Mouse (Mus musculus) stomach, embryonic 14.5 days (tissue): ENCODE data around the gene Tspan32. TPM values are rescaled to one million over a fixed set of nuclear protein-coding genes. Genes with fewer than 3 reads are reported as not detected.

ENCODE experiments used
- ATAC-seq: fragments of 200-750 bp; cut with Nextera tagmentation; 2 replicates; pipeline ENCODE4 v1.8.0; 2017; ENCODE audit warnings: low read depth, moderate TSS enrichment; ENCODE audit not compliant: insufficient number of reproducible peaks, insufficient read depth, low FRiP score
- H3K27ac ChIP-seq: fragments of 300-500 bp; sonication (generic); 2 replicates; pipeline ENCODE4 v1.5.1; 2014; ENCODE audit warnings: mild to moderate bottlenecking, low read length, moderate library complexity, mixed read lengths
- H3K27me3 ChIP-seq: fragments of 300-500 bp; sonication (generic); 2 replicates; pipeline ENCODE4 v1.6.1; 2014; ENCODE audit warnings: low read length, control low read depth, mixed read lengths; ENCODE audit not compliant: control insufficient read depth, insufficient read depth
- H3K36me3 ChIP-seq: fragments of 300-500 bp; sonication (generic); 2 replicates; pipeline ENCODE4 v1.6.1; 2014; ENCODE audit warnings: mild to moderate bottlenecking, control low read depth, low read length, moderate library complexity, mixed read lengths; ENCODE audit not compliant: control insufficient read depth, insufficient read depth
- H3K4me1 ChIP-seq: fragments of 300-500 bp; sonication (generic); 2 replicates; pipeline ENCODE4 v1.6.1; 2014; ENCODE audit warnings: low read length, control low read depth, mixed read lengths; ENCODE audit not compliant: control insufficient read depth, insufficient read depth
- H3K4me2 ChIP-seq: fragments of 300-500 bp; sonication (generic); replicated peaks from 2 replicates; pipeline ENCODE4 v1.6.1; 2014; ENCODE audit warnings: low read depth, low read length, control low read depth
- H3K4me3 ChIP-seq: fragments of 300-500 bp; sonication (generic); 2 replicates; pipeline ENCODE4 v1.5.1; 2014; ENCODE audit warnings: low read depth, low read length, control low read depth
- H3K9ac ChIP-seq: fragments of 300-500 bp; sonication (generic); replicated peaks from 2 replicates; pipeline ENCODE4 v1.6.1; 2014; ENCODE audit warnings: low read depth, mild to moderate bottlenecking, control low read depth, low read length, moderate library complexity, mixed read lengths
- H3K9me3 ChIP-seq: fragments of 300-500 bp; sonication (generic); 2 replicates; pipeline ENCODE4 v1.6.1; 2016; ENCODE audit warnings: low read depth, low read length, control low read depth; ENCODE audit not compliant: control insufficient read depth
- WGBS: fragments of 180-500 bp; shearing (Covaris S2); extraction: QIAGEN DNeasy Blood & Tissue Kit; methylation state at CpG from one replicate; pipeline ENCODE4 v1.1.7; 2014; 5-methylcytosine and 5-hydroxymethylcytosine counted together
- polyA plus RNA-seq: library from polyadenylated mRNA; unstranded; fragments of >200 nt; fragmentation: Nextera tagmentation; extraction: Ambion mirVana; gene quantifications from 2 replicates; pipeline ENCODE4 v1.2.1, GENCODE M21; 2014

The Tspan32 gene
- polyA plus RNA-seq, 1 experiment from 2014 or later: 1.6 TPM

DNA sequence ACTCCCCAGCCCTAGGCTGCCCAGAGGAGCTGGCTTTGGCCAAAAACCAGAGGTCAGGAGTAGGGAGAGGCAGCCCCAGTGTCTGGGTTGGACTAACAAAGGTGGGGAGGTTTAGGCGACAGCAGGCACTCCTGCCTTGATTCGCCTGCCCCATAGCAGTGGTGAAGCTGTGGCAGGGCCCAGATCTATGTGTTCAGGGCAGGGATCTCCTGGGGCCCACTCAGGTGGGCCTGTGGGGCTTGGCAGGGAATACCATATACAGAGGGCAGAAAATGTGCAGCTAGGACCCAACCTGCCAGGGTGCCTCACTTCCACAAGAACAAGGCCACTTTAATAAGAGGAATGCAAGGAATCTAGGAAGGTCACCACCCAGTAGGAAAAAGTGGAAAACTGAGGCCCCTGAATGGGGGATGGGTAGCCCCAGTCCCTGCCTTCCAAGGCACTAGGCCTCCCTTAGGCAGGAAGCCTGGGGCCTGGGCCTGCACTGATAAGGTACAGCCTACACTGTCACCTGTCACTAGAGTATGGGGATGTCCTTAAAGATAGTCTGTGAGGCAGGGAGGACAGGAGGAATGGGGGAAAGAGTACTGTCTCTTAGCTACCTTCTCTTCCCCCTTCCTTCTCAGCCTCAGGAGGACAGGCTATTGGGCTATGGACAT is 1.4 kb downstream of the Tspan32 start:
- ATAC-seq: peak; percentile 56; the same call in 1 of the 2 replicates
- Histone ChIP-seq H3K9ac (no peak overlapping the region), H3K27me3 (no peaks in the 10 kb centered on the region), H3K9me3 (no peaks in the 10 kb centered on the region), H3K36me3 (no peaks in the 10 kb centered on the region), H3K4me3 (no peak overlapping the region), H3K4me2 (no peak overlapping the region), H3K27ac (no peak overlapping the region), H3K4me1 (peaks cover 27% of the 10 kb centered on the region)
- WGBS: 71% methylated on average over 2 of the region's 2 CpGs

- 84% methylated on average over 8 of the region's 8 CpGs for WGBS
- Histone ChIP-seq H3K36me3 (no peaks in the 10 kb centered on the region), H3K27me3 (no peaks in the 10 kb centered on the region), H3K9me3 (no peaks in the 10 kb centered on the region), H3K4me3 (no peak overlapping the region), H3K27ac (no peak overlapping the region), H3K9ac (no peak overlapping the region), H3K4me1 (peaks cover 33% of the 10 kb centered on the region), H3K4me2 (no peak overlapping the region)
- no peak for ATAC-seq
These were observed 2.1 kb downstream of the Tspan32 start for GRCm38 (mm10) chr7:143006756-143007598.

GRCm38 (mm10) chr7:143007599-143008369 is 2.9 kb downstream of the Tspan32 start:
- ATAC-seq: peak; percentile 72
- Histone ChIP-seq H3K9ac (no peak overlapping the region; the same call in 1 of the 2 replicates), H3K4me1 (peaks cover 40% of the 10 kb centered on the region), H3K4me3 (no peak overlapping the region), H3K9me3 (no peaks in the 10 kb centered on the region), H3K27me3 (no peaks in the 10 kb centered on the region), H3K4me2 (peak overlapping the region; percentile 16; the same call in 1 of the 2 replicates), H3K27ac (peak overlapping the region; percentile 96), H3K36me3 (no peaks in the 10 kb centered on the region)
- 39% methylated on average over 17 of the region's 17 CpGs for whole genome bisulfite sequencing

DNA sequence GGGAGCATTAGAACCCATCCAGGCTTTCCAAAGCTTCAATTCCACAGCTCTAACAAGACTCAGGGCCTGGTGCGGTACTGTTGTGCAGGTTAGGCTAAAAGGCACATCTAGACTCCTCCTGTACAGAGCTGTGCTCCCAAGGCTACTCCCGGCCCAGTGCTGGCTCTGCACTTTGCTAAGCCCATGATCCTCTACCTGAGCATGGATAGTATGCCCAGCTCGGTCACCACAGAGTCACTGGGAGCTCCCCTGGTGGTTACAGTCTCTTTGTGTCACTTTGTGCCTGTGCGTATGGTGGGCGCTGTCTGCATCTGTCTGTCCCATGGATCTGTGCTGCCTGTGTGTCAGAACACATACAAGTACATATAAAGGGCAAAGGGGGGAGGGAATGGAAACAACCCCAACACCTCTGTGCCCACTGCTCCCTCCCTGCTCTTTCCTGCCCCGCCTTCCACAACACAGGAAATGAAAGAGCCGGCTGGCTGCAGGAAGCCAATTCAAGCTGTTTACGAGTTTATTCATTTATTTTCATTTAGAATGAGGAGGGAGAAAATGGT is 3.6 kb downstream of the Tspan32 start:
- ATAC-seq: peak; percentile 24
- peak overlapping the region; percentile 96 for H3K27ac ChIP-seq
- no peak overlapping the region; the same call in 1 of the 2 replicates for H3K9ac ChIP-seq
- WGBS: 46% methylated on average over 8 of the region's 8 CpGs
- no peaks in the 10 kb centered on the region for H3K36me3 ChIP-seq
- H3K9me3 ChIP-seq: no peaks in the 10 kb centered on the region
- H3K4me3 ChIP-seq: no peak overlapping the region
- peaks cover 43% of the 10 kb centered on the region for H3K4me1 ChIP-seq
- H3K27me3 ChIP-seq: no peaks in the 10 kb centered on the region
- H3K4me2 ChIP-seq: peak overlapping the region; percentile 16; the same call in 1 of the 2 replicates

GRCm38 (mm10) chr7:143008996-143009665 is 4.3 kb downstream of the Tspan32 start:
- 31% methylated on average over 3 of the region's 4 CpGs for WGBS
- no peak overlapping the region for H3K9ac ChIP-seq
- H3K27me3 ChIP-seq: no peaks in the 10 kb centered on the region
- peak overlapping the region; percentile 96 for H3K27ac ChIP-seq
- H3K9me3 ChIP-seq: no peaks in the 10 kb centered on the region
- no peak overlapping the region for H3K4me3 ChIP-seq
- peaks cover 50% of the 10 kb centered on the region for H3K4me1 ChIP-seq
- H3K36me3 ChIP-seq: no peaks in the 10 kb centered on the region
- H3K4me2 ChIP-seq: peak overlapping the region; percentile 18
- peak; percentile 46; the same call in 1 of the 2 replicates for ATAC-seq

DNA sequence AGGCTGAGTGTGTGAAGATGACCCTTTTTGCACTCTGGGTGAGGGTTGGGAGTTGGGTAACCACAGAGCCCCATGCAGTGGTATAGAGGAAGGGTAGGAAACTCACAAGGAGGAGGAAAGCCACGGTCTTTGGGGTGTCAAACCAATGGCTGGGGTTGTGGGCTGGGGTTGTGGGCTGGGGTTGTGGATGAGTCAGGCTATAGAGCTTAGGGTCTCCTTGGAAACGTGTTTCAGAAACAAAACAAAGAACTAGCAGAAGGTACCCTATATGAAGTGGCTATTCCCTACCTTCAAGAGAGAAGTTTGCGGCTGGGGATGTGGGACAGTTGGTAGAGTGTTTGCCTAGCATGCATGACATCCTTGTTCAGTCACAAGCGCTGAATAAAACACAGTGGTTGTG is 5.2 kb downstream of the Tspan32 start:
- no peaks in the 10 kb centered on the region for H3K36me3 ChIP-seq
- no peak overlapping the region for H3K9ac ChIP-seq
- 0 out of 2 replicates have a peak overlapping the region, but pooled peaks have one; percentile 18 for H3K4me2 ChIP-seq
- peaks cover 51% of the 10 kb centered on the region for H3K4me1 ChIP-seq
- peak overlapping the region; percentile 96; the same call in 1 of the 2 replicates for H3K27ac ChIP-seq
- no peak overlapping the region for H3K4me3 ChIP-seq
- WGBS: 80% methylated on average over 4 of the region's 4 CpGs
- H3K27me3 ChIP-seq: no peaks in the 10 kb centered on the region
- ATAC-seq: no peak
- no peaks in the 10 kb centered on the region for H3K9me3 ChIP-seq

DNA sequence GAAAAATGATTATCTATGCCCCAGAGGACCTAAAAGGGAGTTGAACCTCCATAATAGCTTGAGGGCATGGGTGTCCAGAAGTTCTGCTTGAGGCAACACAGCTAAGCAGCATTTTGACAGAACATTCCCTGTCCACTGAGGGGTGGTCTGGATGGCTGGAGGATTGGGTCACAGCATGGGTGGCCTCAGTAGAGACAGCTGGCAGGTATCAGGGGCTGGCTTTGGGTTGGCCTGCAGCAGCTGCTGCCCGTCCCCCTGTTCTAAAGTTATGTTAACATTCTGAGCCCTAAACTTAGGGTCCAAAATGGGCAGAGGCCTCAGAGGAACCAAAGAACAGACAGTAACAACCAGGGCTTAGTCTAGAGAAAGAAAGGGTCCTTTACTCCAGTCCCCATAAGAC is 6.4 kb downstream of the Tspan32 start:
- ATAC-seq: no peak
- H3K4me3 ChIP-seq: no peak overlapping the region
- H3K36me3 ChIP-seq: no peaks in the 10 kb centered on the region
- no peaks in the 10 kb centered on the region for H3K9me3 ChIP-seq
- H3K4me2 ChIP-seq: no peak overlapping the region
- 58% methylated on average over 1 of the region's 1 CpGs for WGBS
- H3K27me3 ChIP-seq: no peaks in the 10 kb centered on the region
- peaks cover 63% of the 10 kb centered on the region for H3K4me1 ChIP-seq
- no peak overlapping the region for H3K9ac ChIP-seq
- peak overlapping the region; percentile 76 for H3K27ac ChIP-seq
